Mouse (Mus musculus) common myeloid progenitor, adult 5-6 weeks (primary cell): ENCODE results near the gene Arl15. TPM values are rescaled to one million over a fixed set of nuclear protein-coding genes. Genes with fewer than 3 reads are reported as not detected.

ENCODE experiments used
- ATAC-seq: replicated peaks from 2 replicates; pipeline ENCODE4 v1.8.0; 2016; ENCODE audit warnings: low read depth, mild to moderate bottlenecking, moderate TSS enrichment, inconsistent platforms; ENCODE audit not compliant: poor library complexity, severe bottlenecking
- total RNA-seq: library from RNA; stranded (forward); fragments of 200-1000, 187-1606 nt; gene quantifications from 2 replicates; pipeline ENCODE4 v1.2.3, GENCODE M21; 2017

The Arl15 gene
- total RNA-seq, 1 experiment from 2014 or later = 18.9 TPM

- ATAC-seq = no peak
Observed at GRCm38 (mm10) chr13:113972401-113972800, 178.1 kb downstream of the Arl15 start.

- no peak for ATAC-seq
Observed at GRCm38 (mm10) chr13:113974866-113975265, 180.6 kb downstream of the Arl15 start.

GRCm38 (mm10) chr13:113975722-113976121 lies 181.4 kb downstream of the Arl15 start:
- ATAC-seq = no peak

- no peak for ATAC-seq
Observed at GRCm38 (mm10) chr13:113976936-113977335, 182.6 kb downstream of the Arl15 start.

GRCm38 (mm10) chr13:113980739-113981460 lies 186.6 kb downstream of the Arl15 start:
- ATAC-seq = no peak

GRCm38 (mm10) chr13:113981461-113982000 lies 187.2 kb downstream of the Arl15 start:
- ATAC-seq = no peak

GRCm38 (mm10) chr13:113983633-113984032 lies 189.3 kb downstream of the Arl15 start:
- no peak for ATAC-seq

- ATAC-seq = no peak
Observed at GRCm38 (mm10) chr13:113984491-113984890, 190.2 kb downstream of the Arl15 start.

GRCm38 (mm10) chr13:113986864-113987562 lies 192.7 kb downstream of the Arl15 start:
- ATAC-seq = no peak

- ATAC-seq = no peak
Observed at GRCm38 (mm10) chr13:113990247-113990646, 195.9 kb downstream of the Arl15 start.

GRCm38 (mm10) chr13:113990701-113991100 lies 196.4 kb downstream of the Arl15 start:
- no peak for ATAC-seq

- ATAC-seq = no peak
Observed at GRCm38 (mm10) chr13:113993066-113993465, 198.8 kb downstream of the Arl15 start.

GRCm38 (mm10) chr13:113994586-113994985 lies 200.3 kb downstream of the Arl15 start:
- ATAC-seq = no peak

GRCm38 (mm10) chr13:113995490-113996236 lies 201.4 kb downstream of the Arl15 start:
- no peak for ATAC-seq

GRCm38 (mm10) chr13:113998811-113999210 lies 204.5 kb downstream of the Arl15 start:
- no peak for ATAC-seq

- ATAC-seq = no peak
Observed at GRCm38 (mm10) chr13:114003463-114003862, 209.2 kb downstream of the Arl15 start.

- ATAC-seq = no peak
Observed at GRCm38 (mm10) chr13:114004191-114004590, 209.9 kb downstream of the Arl15 start.

- ATAC-seq = no peak
Observed at GRCm38 (mm10) chr13:114009786-114010185, 215.5 kb downstream of the Arl15 start.

- ATAC-seq = no peak
Observed at GRCm38 (mm10) chr13:114010521-114010920, 216.2 kb downstream of the Arl15 start.

GRCm38 (mm10) chr13:114011019-114011418 lies 216.7 kb downstream of the Arl15 start:
- no peak for ATAC-seq

- no peak for ATAC-seq
Observed at GRCm38 (mm10) chr13:114017928-114018327, 223.6 kb downstream of the Arl15 start.
